Mouse (Mus musculus): ENCODE measurements around the gene Lmf1.
A peak's percentile ranks its signal among the peaks of the same experiment; 100 is the strongest.

The Lmf1 gene

GRCm38 (mm10) chr17:25643517-25644294 is 64.8 kb downstream of the Lmf1 start:
- no peak for DNase-seq (ENCODE audit: low spot score)

DNA sequence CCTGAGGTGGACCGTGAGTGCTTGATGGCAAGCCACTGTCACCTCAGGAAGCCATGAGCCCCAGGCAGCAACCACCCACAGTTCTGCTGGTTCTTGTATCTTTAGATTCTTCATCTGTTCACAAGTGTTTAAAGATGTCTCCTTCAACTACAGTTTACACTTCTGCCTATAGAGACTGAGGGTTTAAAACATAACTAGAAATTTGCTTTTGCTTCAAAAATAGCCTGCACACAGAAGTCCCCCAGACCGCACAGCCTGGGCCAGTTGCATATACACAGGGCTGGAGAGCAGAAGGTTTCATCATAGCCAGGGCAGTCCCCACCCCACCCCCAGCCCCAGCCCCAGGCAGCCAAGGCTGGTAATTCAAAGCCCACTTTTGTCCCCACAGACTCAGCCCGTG is 65.9 kb downstream of the Lmf1 start:
- DNase-seq (ENCODE audit: low spot score) = no peak

- no peak for DNase-seq (ENCODE audit: low spot score)
Observed at GRCm38 (mm10) chr17:25645661-25646060, 66.8 kb downstream of the Lmf1 start.

- no peak for DNase-seq (ENCODE audit: low spot score)
Observed at GRCm38 (mm10) chr17:25647901-25648300, 69.0 kb downstream of the Lmf1 start.

- no peak for DNase-seq (ENCODE audit: low spot score)
Observed at GRCm38 (mm10) chr17:25648678-25649216, 69.9 kb downstream of the Lmf1 start.

DNA sequence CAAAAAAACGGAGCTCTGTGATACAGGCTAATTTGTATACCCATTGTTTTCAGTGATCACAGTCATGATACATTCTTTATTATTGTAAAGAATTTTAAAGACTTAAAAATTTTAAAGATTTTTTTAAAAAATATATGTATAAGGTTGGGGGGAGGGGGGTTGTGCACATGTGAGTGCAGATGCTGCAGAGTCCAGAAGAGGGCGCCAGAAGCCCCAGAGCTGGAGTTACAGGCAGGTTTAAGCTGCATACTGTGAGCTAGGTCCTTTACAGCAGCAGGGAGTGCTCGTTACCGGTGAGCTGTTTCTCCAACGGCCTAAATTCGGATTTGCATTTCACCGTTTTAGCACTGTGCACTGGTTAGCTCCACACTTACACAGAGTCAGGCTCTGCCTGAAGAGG is 71.8 kb downstream of the Lmf1 start:
- no peak for DNase-seq (ENCODE audit: low spot score)

DNA sequence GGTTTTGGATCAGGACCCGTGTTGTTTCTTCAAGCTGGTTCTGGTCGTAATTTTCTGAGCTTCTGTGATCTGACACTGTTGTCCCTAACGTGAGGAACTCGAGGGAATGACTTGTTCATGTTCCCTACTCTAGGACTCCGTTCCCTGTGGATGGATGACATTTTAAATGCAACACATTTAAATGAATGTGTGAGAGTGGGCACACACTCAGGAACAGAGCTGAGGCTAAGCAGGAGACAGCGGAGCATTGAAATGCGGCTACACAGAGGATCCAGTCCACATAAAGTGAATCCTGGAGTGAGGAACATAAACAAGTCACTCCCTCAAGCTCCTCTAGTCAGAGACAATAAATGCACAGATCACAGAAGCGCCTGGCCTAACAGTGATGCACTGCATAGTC is 73.4 kb downstream of the Lmf1 start:
- DNase-seq (ENCODE audit: low spot score) = no peak

GRCm38 (mm10) chr17:25656142-25656825 is 77.4 kb downstream of the Lmf1 start:
- DNase-seq (ENCODE audit: low spot score) = no peak

DNA sequence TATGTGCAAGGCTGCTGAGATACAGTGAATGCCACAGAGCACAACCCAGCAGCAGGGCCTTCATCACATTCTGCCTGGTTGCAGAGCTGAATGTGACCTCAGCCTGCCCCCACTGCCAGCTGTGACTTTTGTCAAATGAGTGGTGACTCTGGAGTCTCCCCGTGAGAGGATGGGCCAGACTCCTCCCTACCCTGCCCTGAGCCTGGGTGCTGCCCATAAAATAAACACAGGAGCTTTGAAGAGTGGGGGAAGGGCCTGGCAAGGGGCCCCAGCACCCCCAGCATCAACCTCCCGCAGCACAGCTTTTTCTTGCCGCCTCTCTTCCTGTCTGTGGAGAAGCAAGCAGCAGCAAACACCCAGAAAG is 77.9 kb downstream of the Lmf1 start:
- DNase-seq (ENCODE audit: low spot score) = no peak

GRCm38 (mm10) chr17:25663213-25663835 is 84.4 kb downstream of the Lmf1 start:
- DNase-seq (ENCODE audit: low spot score) = no peak

GRCm38 (mm10) chr17:25665485-25665884 is 86.6 kb downstream of the Lmf1 start:
- no peak for DNase-seq (ENCODE audit: low spot score)

- DNase-seq (ENCODE audit: low spot score) = no peak
Observed at GRCm38 (mm10) chr17:25665891-25666290, 87.0 kb downstream of the Lmf1 start.

DNA sequence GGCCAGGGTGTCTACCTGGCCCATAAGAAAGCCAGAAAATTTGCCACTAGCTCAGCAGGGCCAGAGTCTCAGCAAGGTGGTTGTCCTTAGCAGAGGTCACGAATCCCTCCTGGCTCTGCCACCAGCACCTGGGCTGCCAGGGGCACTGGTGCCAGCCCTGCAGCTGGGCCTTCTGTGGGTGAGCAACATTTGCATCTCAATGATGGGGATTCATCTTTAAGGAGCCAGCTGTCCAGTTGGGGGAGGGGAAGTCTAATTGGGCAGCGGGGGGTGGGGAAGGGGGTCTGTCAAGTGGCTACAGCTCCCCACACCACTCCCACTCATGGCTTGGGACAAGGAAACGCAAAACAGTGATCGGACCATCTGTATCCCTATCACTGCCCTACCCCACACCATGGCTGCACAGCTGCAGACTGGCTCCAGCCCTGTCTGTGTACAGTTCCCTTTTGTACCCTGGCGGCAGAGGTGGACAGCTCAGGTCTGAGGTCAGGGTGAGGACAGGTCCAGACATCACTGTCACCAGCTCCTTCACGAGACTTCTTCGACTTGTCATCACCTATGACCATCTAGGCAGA is 89.7 kb downstream of the Lmf1 start:
- DNase-seq (ENCODE audit: low spot score) = no peak

DNA sequence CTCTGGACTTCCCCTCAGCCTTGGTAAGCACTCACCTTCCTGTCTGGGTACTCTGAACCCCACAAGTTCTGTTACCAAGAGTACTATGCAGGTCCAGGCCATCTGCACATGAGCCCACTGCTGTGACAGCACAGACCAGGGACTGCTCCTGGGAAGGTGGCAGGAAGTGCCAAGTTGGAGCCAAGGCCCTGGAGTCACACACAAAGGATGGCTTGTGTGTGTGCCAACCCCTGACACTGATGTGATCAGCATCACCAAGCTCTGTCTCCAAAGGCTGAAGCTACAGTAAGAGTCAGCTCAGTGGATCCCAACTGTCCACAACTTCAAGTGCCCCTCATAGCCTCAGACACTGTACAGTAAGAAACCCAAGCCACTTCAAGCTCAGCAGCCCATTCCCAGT is 94.1 kb downstream of the Lmf1 start:
- DNase-seq (ENCODE audit: low spot score) = no peak

DNA sequence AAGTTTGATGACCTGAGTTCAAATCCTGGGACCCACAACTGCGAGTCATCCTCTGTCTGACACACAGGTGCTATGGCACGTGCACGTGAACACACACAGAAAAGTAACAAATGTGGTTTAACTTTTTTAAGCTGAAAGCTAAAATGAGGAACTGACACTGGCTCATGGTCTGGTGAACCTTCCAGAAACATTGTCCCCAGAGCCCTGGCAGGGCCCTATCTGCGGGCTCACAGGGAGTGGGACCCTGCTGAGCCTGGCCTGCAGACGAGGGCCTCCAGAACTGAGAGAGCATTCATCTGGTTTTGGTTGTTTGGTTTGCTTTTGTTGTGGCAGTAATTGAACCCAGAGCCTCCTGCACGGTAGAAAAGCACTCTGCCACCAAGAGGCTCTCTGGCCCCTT is 99.1 kb downstream of the Lmf1 start:
- no peak for DNase-seq (ENCODE audit: low spot score)

- no peak for DNase-seq (ENCODE audit: low spot score)
Observed at GRCm38 (mm10) chr17:25679818-25680217, 100.9 kb downstream of the Lmf1 start.

DNA sequence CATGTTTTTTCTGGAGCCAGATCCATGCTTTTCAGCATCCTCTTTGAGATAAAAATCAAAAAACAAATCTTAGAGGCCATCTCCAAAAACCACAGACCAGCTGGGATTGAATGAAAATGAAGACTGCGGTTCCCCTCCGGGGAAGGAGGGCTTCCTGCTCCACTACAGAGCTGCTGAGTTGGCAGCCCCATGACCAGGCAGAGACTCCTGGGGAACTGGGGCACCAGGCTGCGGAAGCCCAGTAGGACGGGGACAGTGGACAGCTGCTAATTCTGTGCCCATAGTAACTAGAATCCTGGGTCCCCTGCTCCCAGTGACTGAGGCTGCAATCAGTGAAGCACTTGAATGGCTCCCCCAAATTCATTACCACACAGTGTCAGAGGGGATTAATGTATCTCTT is 102.8 kb downstream of the Lmf1 start:
- no peak for DNase-seq (ENCODE audit: low spot score)

GRCm38 (mm10) chr17:25686323-25686722 is 107.4 kb downstream of the Lmf1 start:
- DNase-seq (ENCODE audit: low spot score) = no peak

GRCm38 (mm10) chr17:25688922-25689321 is 110.0 kb downstream of the Lmf1 start:
- DNase-seq (ENCODE audit: low spot score) = no peak

GRCm38 (mm10) chr17:25696263-25696662 is 117.4 kb downstream of the Lmf1 start:
- DNase-seq (ENCODE audit: low spot score) = no peak

GRCm38 (mm10) chr17:25698446-25698845 is 119.6 kb downstream of the Lmf1 start:
- peak; percentile 23 for DNase-seq (ENCODE audit: low spot score)

DNA sequence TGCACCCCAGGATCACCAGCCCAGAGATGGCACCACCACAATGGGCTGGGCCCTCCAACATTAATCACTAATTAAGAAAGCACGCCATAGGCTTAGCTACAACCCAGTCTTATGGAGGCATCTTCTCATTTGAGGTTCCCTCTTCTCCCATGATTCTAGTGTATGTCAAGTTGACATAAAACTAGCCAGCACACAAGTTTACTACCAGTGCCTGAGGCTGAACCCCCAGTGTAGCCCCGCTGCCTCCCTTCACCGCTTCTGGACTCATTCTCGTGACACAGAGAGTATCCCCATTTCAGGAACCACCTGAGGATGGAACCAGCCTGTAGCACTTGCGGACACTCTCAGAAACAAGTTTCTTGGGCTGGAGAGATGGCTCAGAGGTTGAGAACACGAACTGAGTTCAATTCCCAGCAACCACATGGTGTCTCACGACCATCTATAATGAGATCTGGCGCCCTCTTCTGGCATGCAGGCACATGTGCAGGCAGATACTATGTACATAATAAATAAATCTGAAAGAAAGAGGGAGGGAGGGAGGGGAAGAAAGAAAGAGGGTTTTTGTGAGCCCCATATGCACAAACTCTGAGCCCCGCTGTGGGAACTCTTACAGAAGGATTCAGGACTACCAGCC is 122.1 kb downstream of the Lmf1 start:
- no peak for DNase-seq (ENCODE audit: low spot score)

Measured in ovary, postnatal 10 days (tissue).